Comparison of ENCODE assay signal across 9 mouse cellular contexts in the genomic region with DNA sequence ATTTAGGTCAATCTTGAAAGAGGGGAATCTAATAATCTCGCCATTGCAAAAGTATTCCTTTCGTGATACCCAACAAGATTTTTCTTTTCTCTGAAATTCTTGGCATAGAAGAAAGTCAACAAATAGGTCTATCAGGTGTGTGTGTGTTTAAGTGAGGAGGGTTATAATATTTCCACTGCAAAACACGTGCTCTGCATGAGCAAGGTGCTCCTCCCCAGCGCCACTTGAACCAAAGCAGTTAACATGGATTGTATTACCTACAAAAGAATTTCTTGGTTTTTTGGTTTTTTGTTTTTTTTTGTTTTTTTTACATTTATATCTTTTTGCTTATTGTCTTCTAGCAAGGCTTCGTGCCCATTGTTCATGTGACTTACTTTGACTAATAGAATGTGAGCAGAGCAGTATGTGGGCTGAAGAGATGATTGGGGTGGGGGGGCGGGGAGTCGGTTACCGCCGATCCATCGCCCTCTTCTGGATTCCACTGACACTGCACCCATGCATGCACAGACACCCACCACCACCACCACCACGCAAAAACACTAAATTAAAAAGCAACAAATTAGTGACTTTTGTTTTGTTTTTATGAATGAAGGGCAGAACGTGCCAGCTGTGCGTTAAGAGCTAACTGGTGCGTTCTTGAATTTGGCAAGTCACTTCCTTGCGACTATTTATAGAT. TPM values are rescaled to one million over a fixed set of nuclear protein-coding genes. Genes with fewer than 3 reads are reported as not detected.
DNase-seq lines count a peak whose midpoint lies in the region; ATAC-seq lines count a peak whose summit lies in the region.
"Had no signal": no experiment of that assay in that cellular context is flagged by ENCODE, and none has a peak within 500 bp of the region (broad histone marks: within the 10 kb centered on the region; RNA-seq: fewer than 3 reads in every experiment).

No protein-coding gene starts in this region.

- H3K9ac ChIP-seq in forebrain, embryonic 15.5 days (replicated peaks): peak overlapping the region; percentile 93
- H3K9ac ChIP-seq in hindbrain, embryonic 15.5 days: peak overlapping the region; percentile 95

- no peaks in the 10 kb centered on the region for H3K27me3 ChIP-seq in forebrain, embryonic 15.5 days
- H3K27me3 ChIP-seq in hindbrain, embryonic 15.5 days: no peaks in the 10 kb centered on the region

- ATAC-seq in forebrain, embryonic 15.5 days (replicated peaks): peak; percentile 46
- peak; percentile 63 for ATAC-seq in hindbrain, embryonic 15.5 days (ENCODE audit: low FRiP score, low read depth)
- peak; percentile 64 for ATAC-seq in megakaryocyte progenitor cell, adult 5-6 weeks (replicated peaks; ENCODE audit: poor library complexity)

- peak; percentile 93 for DNase-seq in heart, adult 11 months
- DNase-seq in heart, postnatal 25 days (ENCODE audit: low spot score): no peak
- peak; percentile 64 for DNase-seq in cerebellum, adult 11 months
- peak; percentile 48 to 60 for DNase-seq in left cerebral cortex, postnatal 36 days (ENCODE audit: low spot score in 2 of 2)
- peak; percentile 38 to 45 for DNase-seq in spleen, postnatal 36 days (ENCODE audit: low spot score in 2 of 2)

- peak overlapping the region; percentile 86 for H3K4me3 ChIP-seq in forebrain, embryonic 15.5 days
- H3K4me3 ChIP-seq in hindbrain, embryonic 15.5 days: peak overlapping the region; percentile 82

- no peaks in the 10 kb centered on the region for H3K9me3 ChIP-seq in forebrain, embryonic 15.5 days
- no peaks in the 10 kb centered on the region for H3K9me3 ChIP-seq in hindbrain, embryonic 15.5 days

- peaks cover 34% of the 10 kb centered on the region for H3K4me1 ChIP-seq in forebrain, embryonic 15.5 days
- peaks cover 32% of the 10 kb centered on the region for H3K4me1 ChIP-seq in hindbrain, embryonic 15.5 days (replicated peaks)

- peak overlapping the region; percentile 95 for H3K27ac ChIP-seq in forebrain, embryonic 15.5 days (replicated peaks)
- H3K27ac ChIP-seq in hindbrain, embryonic 15.5 days (replicated peaks): peak overlapping the region; percentile 98

- intact Hi-C loops in heart, postnatal 25 days (cut with DNase I): loop anchor here (2.0 kb wide), 1 partner anchor 51 kb away; the partner anchor contains the start of gene Aggf1
- intact Hi-C loops in left cerebral cortex, postnatal 36 days (cut with DNase I): no loop called here

- H3K36me3 ChIP-seq in forebrain, embryonic 15.5 days: no peaks in the 10 kb centered on the region
- no peaks in the 10 kb centered on the region for H3K36me3 ChIP-seq in hindbrain, embryonic 15.5 days

- H3K4me2 ChIP-seq in forebrain, embryonic 15.5 days (replicated peaks): peak overlapping the region; percentile 57
- H3K4me2 ChIP-seq in hindbrain, embryonic 15.5 days: peak overlapping the region; percentile 71

- WGBS in forebrain, embryonic 15.5 days: 23% methylated on average over 15 of the region's 15 CpGs
- WGBS in hindbrain, embryonic 15.5 days: 25% methylated on average over 15 of the region's 15 CpGs

RNA-seq across cellular contexts. Expression of gene Zbed3, which starts 0.7 kb away (rescaled TPM):
- total RNA-seq in heart, postnatal 25 days (2021): 10 to 100 TPM; 15.1 to 16.2 TPM
- 40.4 and 42.7 TPM in 2 replicates for polyA plus RNA-seq in forebrain, embryonic 15.5 days (2015; fragmentation: Nextera tagmentation; extraction: Ambion mirVana)
- 35.6 and 39.3 TPM in 2 replicates for polyA plus RNA-seq in hindbrain, embryonic 15.5 days (2015; fragmentation: Nextera tagmentation; extraction: Ambion mirVana)
- 10 to 100 TPM; 14.0 to 19.2 TPM for total RNA-seq in left cerebral cortex, postnatal 36 days (2021)
- 37.9 and 45.4 TPM in 2 replicates for total RNA-seq in megakaryocyte progenitor cell, adult 5-6 weeks (2015)
- total RNA-seq in megakaryocyte progenitor cell, adult 5-6 weeks (2017): 7.9 and 8.5 TPM in 2 replicates
- total RNA-seq: MEL had no signal

RNA-seq across cellular contexts. Expression of gene Aggf1, which starts 51.1 kb away (rescaled TPM):
- total RNA-seq in heart, postnatal 25 days (2021): 10 to 100 TPM; 19.2 to 21.4 TPM
- polyA plus RNA-seq in forebrain, embryonic 15.5 days (2015; fragmentation: Nextera tagmentation; extraction: Ambion mirVana): 45.3 and 46.9 TPM in 2 replicates
- 36.4 and 38.3 TPM in 2 replicates for polyA plus RNA-seq in hindbrain, embryonic 15.5 days (2015; fragmentation: Nextera tagmentation; extraction: Ambion mirVana)
- total RNA-seq in left cerebral cortex, postnatal 36 days (2021): 10 to 100 TPM; 50.1 to 51.2 TPM
- 31.9 and 34.5 TPM in 2 replicates for total RNA-seq in megakaryocyte progenitor cell, adult 5-6 weeks (2015)
- 49.5 and 57.0 TPM in 2 replicates for total RNA-seq in megakaryocyte progenitor cell, adult 5-6 weeks (2017)
